ENCODE assay signal across 9 mouse cellular contexts in the genomic region with DNA sequence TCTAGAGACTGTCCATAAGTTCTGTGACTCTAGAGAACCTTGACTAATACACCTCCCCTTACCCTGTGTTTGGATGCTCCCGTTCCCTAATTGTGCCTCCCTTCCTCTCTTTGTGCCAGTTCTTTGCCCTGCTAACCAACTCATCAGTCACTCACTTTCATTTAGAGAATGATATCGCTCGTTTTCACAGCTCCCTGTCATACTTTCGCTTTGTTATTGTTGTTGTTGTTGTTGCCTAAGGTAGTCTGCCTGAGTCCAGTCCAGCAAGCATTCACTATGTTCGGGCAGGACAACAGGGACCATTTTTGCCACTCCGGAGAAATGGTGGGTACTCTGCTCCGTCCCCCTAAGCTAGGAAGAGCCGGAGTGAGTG. TPM values are rescaled to one million over a fixed set of nuclear protein-coding genes. Genes with fewer than 3 reads are reported as not detected.
A peak's percentile ranks its signal among the peaks of the same experiment; 100 is the strongest.
DNase-seq lines count a peak whose midpoint lies in the region; ATAC-seq and TF ChIP-seq lines count a peak whose summit lies in the region.
"Had no signal": no experiment of that assay in that cellular context is flagged by ENCODE, and none has a peak within 500 bp of the region (broad histone marks: within the 10 kb centered on the region; RNA-seq: fewer than 3 reads in every experiment).

No protein-coding gene starts in this region.

- H3K4me1 ChIP-seq in lung, embryonic 14.5 days (ENCODE audit: insufficient read depth) = no peaks in the 10 kb centered on the region
- no peaks in the 10 kb centered on the region for H3K4me1 ChIP-seq in forebrain, embryonic 10.5 days
- no peaks in the 10 kb centered on the region for H3K4me1 ChIP-seq in limb, embryonic 12.5 days (replicated peaks)
- no peaks in the 10 kb centered on the region for H3K4me1 ChIP-seq in small intestine, adult 2 months (ENCODE audit: control insufficient read depth, insufficient read depth, insufficient read length, low read length)

- TF ChIP-seq CTCF in lung, embryonic 14.5 days (IDR thresholded peaks at IDR 0.05; ENCODE audit: low read depth) = no peak
- no peak for TF ChIP-seq CTCF in small intestine, adult 2 months (IDR thresholded peaks at IDR 0.05; ENCODE audit: extremely low read depth, insufficient read length, insufficient replicate concordance, low read depth, low read length)

- no peak overlapping the region for H3K9ac ChIP-seq in lung, embryonic 14.5 days
- H3K9ac ChIP-seq in limb, embryonic 12.5 days (replicated peaks) = no peak overlapping the region

- no peak overlapping the region for H3K27ac ChIP-seq in lung, embryonic 14.5 days (ENCODE audit: low read depth)
- H3K27ac ChIP-seq in forebrain, embryonic 10.5 days = no peak overlapping the region
- 0 out of 2 replicates have a peak overlapping the region, but pooled peaks have one; percentile 12 for H3K27ac ChIP-seq in limb, embryonic 12.5 days
- H3K27ac ChIP-seq in small intestine, adult 2 months (ENCODE audit: insufficient read depth, low read depth, low read length) = no peak overlapping the region

- 59% methylated on average over 8 of the region's 8 CpGs for WGBS in lung, embryonic 14.5 days
- 74% methylated on average over 8 of the region's 8 CpGs for WGBS in forebrain, embryonic 10.5 days
- 64% methylated on average over 8 of the region's 8 CpGs for WGBS in limb, embryonic 12.5 days
- WGBS in small intestine, adult 2 months = 30% methylated on average over 8 of the region's 8 CpGs

- H3K27me3 ChIP-seq in lung, embryonic 14.5 days (ENCODE audit: insufficient read depth, low read length) = no peaks in the 10 kb centered on the region
- no peaks in the 10 kb centered on the region for H3K27me3 ChIP-seq in forebrain, embryonic 10.5 days (ENCODE audit: poor library complexity, severe bottlenecking)
- H3K27me3 ChIP-seq in limb, embryonic 12.5 days = no peaks in the 10 kb centered on the region
- no peaks in the 10 kb centered on the region for H3K27me3 ChIP-seq in small intestine, adult 2 months (ENCODE audit: control insufficient read depth, insufficient read depth, low read length)

- peak overlapping the region; percentile 59 for H3K4me2 ChIP-seq in lung, embryonic 14.5 days
- H3K4me2 ChIP-seq in limb, embryonic 12.5 days = peak overlapping the region; percentile 50

- no peaks in the 10 kb centered on the region for H3K36me3 ChIP-seq in lung, embryonic 14.5 days (ENCODE audit: insufficient read depth)
- no peaks in the 10 kb centered on the region for H3K36me3 ChIP-seq in forebrain, embryonic 10.5 days (replicated peaks)
- no peaks in the 10 kb centered on the region for H3K36me3 ChIP-seq in limb, embryonic 12.5 days
- H3K36me3 ChIP-seq in small intestine, adult 2 months (ENCODE audit: control insufficient read depth, insufficient read depth, low read length) = no peaks in the 10 kb centered on the region

- no peak for TF ChIP-seq POLR2A in small intestine, adult 2 months (IDR thresholded peaks at IDR 0.05; ENCODE audit: low read depth, low read length)

- H3K9me3 ChIP-seq in lung, embryonic 14.5 days (ENCODE audit: low read depth, low read length) = no peaks in the 10 kb centered on the region
- H3K9me3 ChIP-seq in forebrain, embryonic 10.5 days = no peaks in the 10 kb centered on the region
- H3K9me3 ChIP-seq in limb, embryonic 12.5 days = no peaks in the 10 kb centered on the region

- DNase-seq in lung, embryonic 14.5 days = no peak
- DNase-seq in lung, postnatal 4 days = no peak
- DNase-seq in forebrain, embryonic 10.5 days (ENCODE audit: extremely low spot score, low spot score) = no peak
- no peak for DNase-seq in adrenal gland, postnatal 25 days
- no peak for DNase-seq in ovary, postnatal 10 days (ENCODE audit: low spot score)
- DNase-seq in left cerebral cortex, adult 11 months (ENCODE audit: low spot score) = no peak

- H3K4me3 ChIP-seq in lung, embryonic 14.5 days (ENCODE audit: low read depth, low read length) = peak overlapping the region; percentile 36
- H3K4me3 ChIP-seq in forebrain, embryonic 10.5 days = peak overlapping the region; percentile 37
- H3K4me3 ChIP-seq in limb, embryonic 12.5 days (replicated peaks) = peak overlapping the region; percentile 32
- peak overlapping the region; percentile 67 for H3K4me3 ChIP-seq in small intestine, adult 2 months (ENCODE audit: low read depth, low read length)

- ATAC-seq in lung, embryonic 14.5 days (ENCODE audit: insufficient read depth) = no peak
- ATAC-seq in limb, embryonic 12.5 days (ENCODE audit: insufficient number of reproducible peaks, insufficient read depth, low FRiP score, low TSS enrichment, low read depth) = no peak

RNA-seq across cellular contexts. Expression of a gene that starts 3.6 kb away (rescaled TPM):
- not detected in 2 replicates for polyA plus RNA-seq in lung, embryonic 14.5 days (2014; fragmentation: Nextera tagmentation; extraction: Ambion mirVana)
- not detected in 2 replicates for polyA plus RNA-seq in forebrain, embryonic 10.5 days (2016; fragmentation: Nextera tagmentation; extraction: Ambion mirVana)
- polyA plus RNA-seq in limb, embryonic 12.5 days (2016; fragmentation: Nextera tagmentation; extraction: Ambion mirVana) = not detected in 2 replicates
- polyA plus RNA-seq in small intestine, adult 2 months (2012; rRNA removed) = not detected in 2 replicates
- not detected in 2 replicates for total RNA-seq in adrenal gland, postnatal 25 days (2021)
- total RNA-seq: gastrocnemius, postnatal 36 days had no signal

RNA-seq across cellular contexts. Expression of a gene that starts 6.5 kb away (rescaled TPM):
- polyA plus RNA-seq in lung, embryonic 14.5 days (2014; fragmentation: Nextera tagmentation; extraction: Ambion mirVana) = not detected in 2 replicates
- not detected in 2 replicates for polyA plus RNA-seq in forebrain, embryonic 10.5 days (2016; fragmentation: Nextera tagmentation; extraction: Ambion mirVana)
- polyA plus RNA-seq in limb, embryonic 12.5 days (2016; fragmentation: Nextera tagmentation; extraction: Ambion mirVana) = not detected in 2 replicates
- polyA plus RNA-seq in small intestine, adult 2 months (2012; rRNA removed) = not detected in 2 replicates
- not detected in 2 replicates for total RNA-seq in adrenal gland, postnatal 25 days (2021)
- total RNA-seq: gastrocnemius, postnatal 36 days had no signal

RNA-seq across cellular contexts. Expression of a gene that starts 36.0 kb away (rescaled TPM):
- polyA plus RNA-seq in lung, embryonic 14.5 days (2014; fragmentation: Nextera tagmentation; extraction: Ambion mirVana) = not detected in 2 replicates
- polyA plus RNA-seq in forebrain, embryonic 10.5 days (2016; fragmentation: Nextera tagmentation; extraction: Ambion mirVana) = not detected in 2 replicates
- polyA plus RNA-seq in limb, embryonic 12.5 days (2016; fragmentation: Nextera tagmentation; extraction: Ambion mirVana) = not detected in 2 replicates
- polyA plus RNA-seq in small intestine, adult 2 months (2012; rRNA removed) = not detected in 2 replicates
- not detected in 2 replicates for total RNA-seq in adrenal gland, postnatal 25 days (2021)
- total RNA-seq: gastrocnemius, postnatal 36 days had no signal

RNA-seq across cellular contexts. Expression of a gene that starts 37.5 kb away (rescaled TPM):
- polyA plus RNA-seq in lung, embryonic 14.5 days (2014; fragmentation: Nextera tagmentation; extraction: Ambion mirVana) = not detected in 2 replicates
- polyA plus RNA-seq in forebrain, embryonic 10.5 days (2016; fragmentation: Nextera tagmentation; extraction: Ambion mirVana) = not detected in 2 replicates
- polyA plus RNA-seq in limb, embryonic 12.5 days (2016; fragmentation: Nextera tagmentation; extraction: Ambion mirVana) = not detected in 2 replicates
- polyA plus RNA-seq in small intestine, adult 2 months (2012; rRNA removed) = not detected in 2 replicates
- total RNA-seq in adrenal gland, postnatal 25 days (2021) = not detected in 2 replicates
- total RNA-seq: gastrocnemius, postnatal 36 days had no signal

RNA-seq across cellular contexts. Expression of a gene that starts 43.0 kb away (rescaled TPM):
- polyA plus RNA-seq in lung, embryonic 14.5 days (2014; fragmentation: Nextera tagmentation; extraction: Ambion mirVana) = not detected in 2 replicates
- polyA plus RNA-seq in forebrain, embryonic 10.5 days (2016; fragmentation: Nextera tagmentation; extraction: Ambion mirVana) = not detected in 2 replicates
- polyA plus RNA-seq in limb, embryonic 12.5 days (2016; fragmentation: Nextera tagmentation; extraction: Ambion mirVana) = not detected in 2 replicates
- not detected in 2 replicates for polyA plus RNA-seq in small intestine, adult 2 months (2012; rRNA removed)
- not detected in 2 replicates for total RNA-seq in adrenal gland, postnatal 25 days (2021)
- total RNA-seq: gastrocnemius, postnatal 36 days had no signal
